Mouse (Mus musculus): Measurements from ENCODE around the gene Sfmbt1. TPM values are rescaled to one million over a fixed set of nuclear protein-coding genes. Genes with fewer than 3 reads are reported as not detected.

The Sfmbt1 gene
- polyA plus RNA-seq, 1 experiment from 2014 or later, result 17.4 TPM

GRCm38 (mm10) chr14:30826174-30827140, 111.8 kb downstream of the Sfmbt1 start:
- ATAC-seq, result peak; percentile 46
- 19% methylated on average over 17 of the region's 17 CpGs for WGBS
- peaks cover 20% of the 10 kb centered on the region for H3K4me1 ChIP-seq (ENCODE audit: control insufficient read depth, insufficient read depth, low read length)
- H3K9ac ChIP-seq (ENCODE audit: low read depth, low read length), result peak overlapping the region; percentile 87
- H3K27me3 ChIP-seq (ENCODE audit: control insufficient read depth, insufficient read depth, low read depth, low read length), result no peaks in the 10 kb centered on the region
- no peaks in the 10 kb centered on the region for H3K9me3 ChIP-seq (replicated peaks; ENCODE audit: control insufficient read depth, low read length, poor library complexity, severe bottlenecking)
- peak overlapping the region; percentile 70 for H3K4me2 ChIP-seq (ENCODE audit: low read length)
- peak overlapping the region; percentile 79 for H3K4me3 ChIP-seq (ENCODE audit: low read depth, low read length)
- no peak overlapping the region for H3K27ac ChIP-seq (ENCODE audit: low read length)
- H3K36me3 ChIP-seq (ENCODE audit: control insufficient read depth, insufficient read depth, low read length), result no peaks in the 10 kb centered on the region

GRCm38 (mm10) chr14:30827480-30827879, 112.8 kb downstream of the Sfmbt1 start:
- ATAC-seq, result no peak
- Histone ChIP-seq H3K27ac (ENCODE audit: low read length) (no peak overlapping the region), H3K27me3 (ENCODE audit: control insufficient read depth, insufficient read depth, low read depth, low read length) (no peaks in the 10 kb centered on the region), H3K4me1 (ENCODE audit: control insufficient read depth, insufficient read depth, low read length) (peaks cover 20% of the 10 kb centered on the region), H3K4me2 (ENCODE audit: low read length) (no peak overlapping the region), H3K9me3 (replicated peaks; ENCODE audit: control insufficient read depth, low read length, poor library complexity, severe bottlenecking) (no peaks in the 10 kb centered on the region), H3K9ac (ENCODE audit: low read depth, low read length) (no peak overlapping the region), H3K36me3 (ENCODE audit: control insufficient read depth, insufficient read depth, low read length) (no peaks in the 10 kb centered on the region), H3K4me3 (ENCODE audit: low read depth, low read length) (no peak overlapping the region)
- WGBS, result 85% methylated on average over 4 of the region's 4 CpGs

GRCm38 (mm10) chr14:30828077-30828476, 113.4 kb downstream of the Sfmbt1 start:
- Histone ChIP-seq H3K9me3 (replicated peaks; ENCODE audit: control insufficient read depth, low read length, poor library complexity, severe bottlenecking) (no peaks in the 10 kb centered on the region), H3K4me1 (ENCODE audit: control insufficient read depth, insufficient read depth, low read length) (peaks cover 20% of the 10 kb centered on the region), H3K36me3 (ENCODE audit: control insufficient read depth, insufficient read depth, low read length) (no peaks in the 10 kb centered on the region), H3K27me3 (ENCODE audit: control insufficient read depth, insufficient read depth, low read depth, low read length) (no peaks in the 10 kb centered on the region), H3K9ac (ENCODE audit: low read depth, low read length) (no peak overlapping the region), H3K4me2 (ENCODE audit: low read length) (no peak overlapping the region), H3K4me3 (ENCODE audit: low read depth, low read length) (no peak overlapping the region), H3K27ac (ENCODE audit: low read length) (no peak overlapping the region)
- ATAC-seq, result no peak
- WGBS, result 93% methylated on average over 4 of the region's 4 CpGs

GRCm38 (mm10) chr14:30828635-30829460, 114.2 kb downstream of the Sfmbt1 start:
- no peak overlapping the region for H3K4me3 ChIP-seq (ENCODE audit: low read depth, low read length)
- H3K4me1 ChIP-seq (ENCODE audit: control insufficient read depth, insufficient read depth, low read length), result peaks cover 20% of the 10 kb centered on the region
- H3K9me3 ChIP-seq (replicated peaks; ENCODE audit: control insufficient read depth, low read length, poor library complexity, severe bottlenecking), result no peaks in the 10 kb centered on the region
- H3K4me2 ChIP-seq (ENCODE audit: low read length), result no peak overlapping the region
- H3K27me3 ChIP-seq (ENCODE audit: control insufficient read depth, insufficient read depth, low read depth, low read length), result no peaks in the 10 kb centered on the region
- no peaks in the 10 kb centered on the region for H3K36me3 ChIP-seq (ENCODE audit: control insufficient read depth, insufficient read depth, low read length)
- H3K9ac ChIP-seq (ENCODE audit: low read depth, low read length), result no peak overlapping the region
- no peak overlapping the region for H3K27ac ChIP-seq (ENCODE audit: low read length)
- 87% methylated on average over 11 of the region's 11 CpGs for WGBS
- ATAC-seq, result no peak

- Histone ChIP-seq H3K4me3 (ENCODE audit: low read depth, low read length) (no peak overlapping the region), H3K36me3 (ENCODE audit: control insufficient read depth, insufficient read depth, low read length) (peaks cover 10% of the 10 kb centered on the region; the same call in 1 of the 2 replicates), H3K4me1 (ENCODE audit: control insufficient read depth, insufficient read depth, low read length) (no peaks in the 10 kb centered on the region), H3K27me3 (ENCODE audit: control insufficient read depth, insufficient read depth, low read depth, low read length) (no peaks in the 10 kb centered on the region), H3K4me2 (ENCODE audit: low read length) (no peak overlapping the region), H3K9ac (ENCODE audit: low read depth, low read length) (no peak overlapping the region), H3K9me3 (replicated peaks; ENCODE audit: control insufficient read depth, low read length, poor library complexity, severe bottlenecking) (no peaks in the 10 kb centered on the region), H3K27ac (ENCODE audit: low read length) (no peak overlapping the region)
- 94% methylated on average over 14 of the region's 14 CpGs for WGBS
- no peak for ATAC-seq
Measured at GRCm38 (mm10) chr14:30837416-30837996, 122.9 kb downstream of the Sfmbt1 start.

DNA sequence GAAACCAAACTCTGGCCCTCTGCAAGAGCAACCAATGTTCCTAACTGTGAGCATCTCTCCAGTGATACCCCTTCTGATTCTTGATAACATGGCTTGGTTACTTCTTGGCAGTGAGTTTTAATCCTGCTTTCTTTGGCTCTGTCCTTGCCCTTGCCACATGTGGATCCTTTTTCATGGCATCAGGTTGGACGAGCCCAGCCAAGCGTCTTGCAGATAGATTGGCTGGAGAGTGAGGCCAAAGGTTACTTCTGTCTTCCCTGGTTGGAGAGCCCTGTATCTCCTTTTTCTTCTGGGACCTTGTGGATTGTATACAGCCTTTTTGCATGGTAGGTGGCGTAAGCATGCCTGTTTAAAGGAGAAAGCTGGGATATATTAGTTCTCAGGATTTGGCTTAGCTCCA, 129.1 kb downstream of the Sfmbt1 start:
- H3K4me3 ChIP-seq (ENCODE audit: low read depth, low read length), result no peak overlapping the region
- no peak overlapping the region for H3K4me2 ChIP-seq (ENCODE audit: low read length)
- ATAC-seq, result no peak
- no peaks in the 10 kb centered on the region for H3K4me1 ChIP-seq (ENCODE audit: control insufficient read depth, insufficient read depth, low read length)
- WGBS, result 92% methylated on average over 3 of the region's 3 CpGs
- no peaks in the 10 kb centered on the region for H3K36me3 ChIP-seq (ENCODE audit: control insufficient read depth, insufficient read depth, low read length)
- H3K9me3 ChIP-seq (replicated peaks; ENCODE audit: control insufficient read depth, low read length, poor library complexity, severe bottlenecking), result no peaks in the 10 kb centered on the region
- no peaks in the 10 kb centered on the region for H3K27me3 ChIP-seq (ENCODE audit: control insufficient read depth, insufficient read depth, low read depth, low read length)
- H3K9ac ChIP-seq (ENCODE audit: low read depth, low read length), result no peak overlapping the region
- H3K27ac ChIP-seq (ENCODE audit: low read length), result no peak overlapping the region

- no peak for ATAC-seq
- 93% methylated on average over 5 of the region's 5 CpGs for WGBS
Measured at GRCm38 (mm10) chr14:30850504-30850903, 135.9 kb downstream of the Sfmbt1 start.

GRCm38 (mm10) chr14:30852325-30852724, 137.7 kb downstream of the Sfmbt1 start:
- no peaks in the 10 kb centered on the region for H3K27me3 ChIP-seq (ENCODE audit: control insufficient read depth, insufficient read depth, low read depth, low read length)
- ATAC-seq, result no peak
- no peaks in the 10 kb centered on the region for H3K36me3 ChIP-seq (ENCODE audit: control insufficient read depth, insufficient read depth, low read length)
- 89% methylated on average over 5 of the region's 5 CpGs for WGBS
- H3K4me2 ChIP-seq (ENCODE audit: low read length), result no peak overlapping the region
- no peak overlapping the region for H3K27ac ChIP-seq (ENCODE audit: low read length)
- no peak overlapping the region for H3K4me3 ChIP-seq (ENCODE audit: low read depth, low read length)
- H3K9me3 ChIP-seq (replicated peaks; ENCODE audit: control insufficient read depth, low read length, poor library complexity, severe bottlenecking), result no peaks in the 10 kb centered on the region
- no peak overlapping the region for H3K9ac ChIP-seq (ENCODE audit: low read depth, low read length)
- no peaks in the 10 kb centered on the region for H3K4me1 ChIP-seq (ENCODE audit: control insufficient read depth, insufficient read depth, low read length)

More at GRCm38 (mm10) chr14:30850504-30850903, 135.9 kb downstream of the Sfmbt1 start:
- Histone ChIP-seq H3K27me3 (ENCODE audit: control insufficient read depth, insufficient read depth, low read depth, low read length) (no peaks in the 10 kb centered on the region), H3K4me2 (ENCODE audit: low read length) (no peak overlapping the region), H3K36me3 (ENCODE audit: control insufficient read depth, insufficient read depth, low read length) (no peaks in the 10 kb centered on the region), H3K4me1 (ENCODE audit: control insufficient read depth, insufficient read depth, low read length) (no peaks in the 10 kb centered on the region), H3K4me3 (ENCODE audit: low read depth, low read length) (no peak overlapping the region), H3K9ac (ENCODE audit: low read depth, low read length) (no peak overlapping the region), H3K27ac (ENCODE audit: low read length) (no peak overlapping the region), H3K9me3 (replicated peaks; ENCODE audit: control insufficient read depth, low read length, poor library complexity, severe bottlenecking) (no peaks in the 10 kb centered on the region)

Data from midbrain, embryonic 16.5 days (tissue).